Mouse (Mus musculus) hindbrain, embryonic 11.5 days (tissue): ENCODE measurements around the gene Mkrn1. TPM values are rescaled to one million over a fixed set of nuclear protein-coding genes. Genes with fewer than 3 reads are reported as not detected.
A peak's percentile ranks its signal among the peaks of the same experiment; 100 is the strongest.
"Not testable (repeated sequence)": the region's sequence is repeated elsewhere in the genome, so short reads cannot be mapped to it uniquely, and the experiment has no call there.

Source experiments
- ATAC-seq: fragments of 200-750 bp; cut with Nextera tagmentation; 2 replicates; pipeline ENCODE4 v1.8.0; 2017; ENCODE audit warnings: mild to moderate bottlenecking, moderate TSS enrichment, moderate library complexity; ENCODE audit not compliant: low FRiP score
- DNase-seq: peaks from one replicate; pipeline ENCODE4 v3.0.0-alpha.2; 2015; ENCODE audit warnings: low spot score
- H3K27ac ChIP-seq: fragments of 300-500 bp; sonication (generic); 2 replicates; pipeline ENCODE4 v1.5.1; 2014; ENCODE audit warnings: mild to moderate bottlenecking, low read depth, low read length
- H3K27me3 ChIP-seq: fragments of 300-500 bp; sonication (generic); 2 replicates; pipeline ENCODE4 v1.6.1; 2014; ENCODE audit warnings: mild to moderate bottlenecking, low read length, moderate library complexity, mixed read lengths; ENCODE audit not compliant: control insufficient read depth, insufficient read depth
- H3K36me3 ChIP-seq: fragments of 300-500 bp; sonication (generic); 2 replicates; pipeline ENCODE4 v1.6.1; 2014; ENCODE audit warnings: mild to moderate bottlenecking, low read length, moderate library complexity, mixed read lengths; ENCODE audit not compliant: control insufficient read depth, insufficient read depth
- H3K4me1 ChIP-seq: fragments of 300-500 bp; sonication (generic); replicated peaks from 2 replicates; pipeline ENCODE4 v1.6.1; 2014; ENCODE audit warnings: low read length, mixed read lengths; ENCODE audit not compliant: control insufficient read depth, insufficient read depth
- H3K4me2 ChIP-seq: fragments of 300-500 bp; sonication (generic); replicated peaks from 2 replicates; pipeline ENCODE4 v1.6.1; 2014; ENCODE audit warnings: mild to moderate bottlenecking, low read depth, low read length
- H3K4me3 ChIP-seq: fragments of 300-500 bp; sonication (generic); 2 replicates; pipeline ENCODE4 v1.5.1; 2014; ENCODE audit warnings: low read depth, low read length
- H3K9ac ChIP-seq: fragments of 300-500 bp; sonication (generic); 2 replicates; pipeline ENCODE4 v1.6.1; 2014; ENCODE audit warnings: low read depth, low read length
- H3K9me3 ChIP-seq: fragments of 300-500 bp; sonication (generic); 2 replicates; pipeline ENCODE4 v1.6.1; 2016; ENCODE audit warnings: low read length; ENCODE audit not compliant: control insufficient read depth
- WGBS: fragments of 180-500 bp; shearing (Covaris S2); extraction: QIAGEN DNeasy Blood & Tissue Kit; methylation state at CpG from one replicate; pipeline ENCODE4 v1.1.7; 2014; 5-methylcytosine and 5-hydroxymethylcytosine counted together
- polyA plus RNA-seq: library from polyadenylated mRNA; unstranded; fragments of >200 nt; fragmentation: Nextera tagmentation; extraction: Ambion mirVana; gene quantifications from 2 replicates; pipeline ENCODE4 v1.2.1, GENCODE M21; 2014

Gene Mkrn1
- polyA plus RNA-seq, 1 experiment from 2014 or later, result 127 TPM

GRCm38 (mm10) chr6:39379224-39379623 is 41.0 kb downstream of the Mkrn1 start:
- H3K27ac ChIP-seq, result no peak overlapping the region
- H3K27me3 ChIP-seq, result no peaks in the 10 kb centered on the region
- H3K4me3 ChIP-seq, result no peak overlapping the region
- WGBS, result 65% methylated on average over 4 of the region's 4 CpGs
- H3K4me2 ChIP-seq, result no peak overlapping the region
- no peak overlapping the region for H3K9ac ChIP-seq
- no peak for ATAC-seq
- H3K36me3 ChIP-seq, result no peaks in the 10 kb centered on the region
- DNase-seq, result no peak
- H3K9me3 ChIP-seq, result no peaks in the 10 kb centered on the region
- no peaks in the 10 kb centered on the region for H3K4me1 ChIP-seq

DNA sequence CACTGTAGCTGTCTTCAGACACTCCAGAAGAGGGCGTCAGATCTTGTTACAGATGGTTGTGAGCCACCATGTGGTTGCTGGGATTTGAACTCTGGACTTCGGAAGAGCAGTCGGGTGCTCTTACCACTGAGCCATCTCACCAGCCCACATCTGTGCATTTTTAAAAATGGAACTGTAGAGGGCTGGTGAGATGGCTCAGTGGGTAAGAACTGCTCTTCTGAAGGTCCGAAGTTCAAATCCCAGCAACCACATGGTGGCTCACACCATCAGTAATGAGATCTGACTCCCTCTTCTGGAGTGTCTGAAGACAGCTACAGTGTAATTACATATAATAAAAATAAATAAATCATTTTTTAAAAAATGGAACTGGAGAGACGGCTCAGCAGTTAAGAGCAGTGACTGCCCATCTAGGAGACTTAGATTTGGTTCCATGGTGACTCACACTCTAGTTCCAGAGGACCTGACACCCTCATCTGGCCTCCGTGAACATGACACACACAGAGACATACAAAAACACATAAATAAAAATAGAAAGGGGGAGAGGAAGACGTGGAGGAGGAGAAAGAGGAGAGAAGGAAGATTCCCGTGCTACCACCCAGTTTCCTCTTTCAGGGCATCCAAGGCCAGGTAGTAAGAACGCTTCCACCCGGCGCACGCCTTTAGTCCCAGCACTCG is 42.0 kb downstream of the Mkrn1 start:
- WGBS, result 86% methylated on average over 12 of the region's 13 CpGs
- not testable (repeated sequence) for H3K9ac ChIP-seq, H3K4me2 ChIP-seq

DNA sequence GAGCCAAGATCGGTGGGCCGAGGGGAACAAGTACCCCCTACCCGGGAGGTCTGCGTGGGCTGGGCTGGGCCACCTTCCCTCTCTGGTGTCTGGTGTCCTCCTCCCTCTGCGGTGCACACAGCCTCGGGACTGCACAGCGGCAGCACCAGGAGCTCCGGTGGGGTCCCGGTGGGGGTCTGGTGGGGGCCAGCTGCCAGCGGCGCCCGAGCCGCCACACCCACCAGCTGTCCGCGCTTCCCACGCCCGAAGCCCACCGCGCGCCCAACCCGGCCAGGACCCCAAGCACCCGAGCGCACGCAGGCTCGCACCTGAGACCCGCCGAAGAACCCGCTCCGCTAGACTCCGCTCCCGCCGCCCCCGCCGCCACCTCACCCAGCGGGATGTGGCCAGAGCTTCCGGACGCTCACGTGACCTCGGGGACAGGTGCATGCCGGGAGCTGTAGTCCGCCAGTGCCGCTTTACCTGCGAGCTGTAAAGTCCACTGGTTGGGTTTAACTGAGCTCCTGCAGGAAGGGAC is 42.9 kb downstream of the Mkrn1 start, which contains the start of gene Slc37a3:
Gene Slc37a3, minus strand, starts transcription at position 365 of the 517 bp plus-strand sequence.
- H3K27ac ChIP-seq, result peak within 1 kb of the TSS; percentile 42; the same call in 1 of the 2 replicates
- under 1% methylated on average over 41 of the region's 43 CpGs for WGBS
- H3K4me3 ChIP-seq, result peak within 1 kb of the TSS; percentile 68
- H3K4me2 ChIP-seq, result peak within 1 kb of the TSS; percentile 66
- no peaks in the 10 kb centered on the region for H3K4me1 ChIP-seq
- H3K27me3 ChIP-seq, result no peaks in the 10 kb centered on the region
- peak within 1 kb of the TSS; percentile 77 for H3K9ac ChIP-seq
- ATAC-seq, result peak; percentile 93
- DNase-seq, result peak; percentile 90
- no peaks in the 10 kb centered on the region; the same call in 1 of the 2 replicates for H3K9me3 ChIP-seq
- no peaks in the 10 kb centered on the region for H3K36me3 ChIP-seq

More for the DNA sequence above, 42.0 kb downstream of the Mkrn1 start:
- H3K27ac ChIP-seq, H3K9me3 ChIP-seq, DNase-seq, H3K4me3 ChIP-seq, H3K36me3 ChIP-seq, H3K4me1 ChIP-seq, H3K27me3 ChIP-seq, ATAC-seq: not testable (repeated sequence)

GRCm38 (mm10) chr6:39376775-39377174 is 43.5 kb downstream of the Mkrn1 start:
- H3K4me1 ChIP-seq, result no peaks in the 10 kb centered on the region
- no peak for ATAC-seq
- no peak for DNase-seq
- WGBS, result 27% methylated on average over 9 of the region's 9 CpGs
- H3K9ac ChIP-seq, result peak overlapping the region; percentile 77
- no peak overlapping the region for H3K27ac ChIP-seq
- H3K4me3 ChIP-seq, result peak overlapping the region; percentile 68
- no peaks in the 10 kb centered on the region for H3K27me3 ChIP-seq
- no peaks in the 10 kb centered on the region for H3K36me3 ChIP-seq
- no peaks in the 10 kb centered on the region; the same call in 1 of the 2 replicates for H3K9me3 ChIP-seq
- H3K4me2 ChIP-seq, result peak overlapping the region; percentile 66

GRCm38 (mm10) chr6:39373301-39373955 is 46.8 kb downstream of the Mkrn1 start:
- Histone ChIP-seq H3K9ac (no peak overlapping the region), H3K9me3 (no peaks in the 10 kb centered on the region; the same call in 1 of the 2 replicates), H3K4me2 (no peak overlapping the region), H3K4me1 (no peaks in the 10 kb centered on the region), H3K27me3 (no peaks in the 10 kb centered on the region), H3K36me3 (no peaks in the 10 kb centered on the region), H3K27ac (no peak overlapping the region), H3K4me3 (no peak overlapping the region)
- ATAC-seq (no peak), DNase-seq (no peak)
- 67% methylated on average over 4 of the region's 4 CpGs for WGBS

DNA sequence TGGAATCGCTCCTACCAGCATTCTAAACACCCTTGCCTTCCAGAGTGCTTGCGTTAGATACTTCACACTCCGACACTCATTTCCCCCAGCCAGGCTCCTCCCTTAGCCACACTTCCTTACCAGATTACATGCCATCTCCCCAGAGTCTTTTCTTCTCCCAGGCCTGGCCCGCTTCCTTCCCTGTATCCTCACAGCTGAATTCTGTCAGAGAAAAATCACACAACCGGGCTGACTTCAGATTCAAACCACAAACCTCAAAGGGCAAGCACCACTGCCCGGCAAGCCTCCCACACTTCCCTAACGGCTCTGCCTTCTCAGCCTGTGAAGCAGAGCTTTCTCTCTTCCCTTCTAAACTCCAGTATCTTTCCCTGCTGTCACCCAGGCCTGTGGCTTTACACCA is 47.5 kb downstream of the Mkrn1 start:
- ATAC-seq (no peak), DNase-seq (no peak)
- Histone ChIP-seq H3K9ac (no peak overlapping the region), H3K27me3 (no peaks in the 10 kb centered on the region), H3K4me3 (no peak overlapping the region), H3K9me3 (no peaks in the 10 kb centered on the region; the same call in 1 of the 2 replicates), H3K36me3 (no peaks in the 10 kb centered on the region), H3K4me1 (no peaks in the 10 kb centered on the region), H3K27ac (no peak overlapping the region), H3K4me2 (no peak overlapping the region)
- WGBS, result 69% methylated on average over 7 of the region's 7 CpGs

GRCm38 (mm10) chr6:39372042-39372441 is 48.2 kb downstream of the Mkrn1 start:
- DNase-seq, result no peak
- Histone ChIP-seq H3K9me3 (no peaks in the 10 kb centered on the region; the same call in 1 of the 2 replicates), H3K27me3 (no peaks in the 10 kb centered on the region), H3K27ac (no peak overlapping the region), H3K9ac (no peak overlapping the region), H3K4me3 (no peak overlapping the region), H3K4me1 (no peaks in the 10 kb centered on the region), H3K36me3 (no peaks in the 10 kb centered on the region), H3K4me2 (no peak overlapping the region)
- ATAC-seq, result no peak

DNA sequence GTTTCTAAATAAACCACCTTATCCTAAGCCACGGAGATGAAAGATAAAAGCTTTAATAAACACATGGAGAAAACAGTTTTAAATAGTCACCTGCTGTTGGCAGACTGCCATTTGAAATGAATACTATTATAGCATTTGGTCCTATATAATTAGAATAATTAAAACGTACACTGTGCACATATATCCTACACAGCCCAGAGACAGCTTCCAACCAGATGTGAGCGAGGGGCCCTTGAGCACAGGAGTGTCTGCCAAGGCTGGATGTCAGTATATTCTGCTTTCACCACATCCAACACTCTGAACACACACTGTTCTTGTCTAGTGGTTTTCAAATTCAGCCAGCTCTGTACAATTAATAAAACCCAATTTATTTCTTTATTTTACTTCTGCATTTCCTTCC is 50.6 kb downstream of the Mkrn1 start:
- H3K4me1 ChIP-seq, result no peaks in the 10 kb centered on the region
- 92% methylated on average over 3 of the region's 3 CpGs for WGBS
- no peak for DNase-seq
- ATAC-seq, result no peak
- H3K4me2 ChIP-seq, result no peak overlapping the region
- H3K27me3 ChIP-seq, result no peaks in the 10 kb centered on the region
- no peak overlapping the region for H3K4me3 ChIP-seq
- no peaks in the 10 kb centered on the region; the same call in 1 of the 2 replicates for H3K9me3 ChIP-seq
- no peak overlapping the region for H3K9ac ChIP-seq
- no peak overlapping the region for H3K27ac ChIP-seq
- H3K36me3 ChIP-seq, result no peaks in the 10 kb centered on the region
